Mouse (Mus musculus): ENCODE measurements around the gene Gm128.

The Gm128 gene

DNA sequence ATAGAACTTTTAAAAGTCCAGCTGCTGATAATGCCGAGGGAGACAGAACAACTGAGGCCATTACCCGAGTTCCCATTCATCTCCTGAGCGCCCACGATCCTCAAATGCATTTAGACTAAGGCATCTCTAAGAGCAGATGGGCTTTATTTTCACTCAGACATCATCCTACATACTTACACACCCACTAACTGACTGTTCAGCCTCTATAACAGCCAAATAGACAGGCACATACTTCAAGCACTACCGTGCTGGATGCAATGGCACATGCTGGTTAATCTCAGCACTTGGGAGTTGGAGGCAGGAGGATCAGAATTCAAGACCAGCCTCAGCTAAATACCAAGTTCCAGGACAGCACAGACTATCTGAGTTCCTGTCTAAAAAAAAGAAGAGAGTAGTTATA lies 28.4 kb upstream of the Gm128 start:
- peak in 1 of 2 experiments; percentile 53 for DNase-seq (ENCODE audit: low spot score in 2 of 2)

DNA sequence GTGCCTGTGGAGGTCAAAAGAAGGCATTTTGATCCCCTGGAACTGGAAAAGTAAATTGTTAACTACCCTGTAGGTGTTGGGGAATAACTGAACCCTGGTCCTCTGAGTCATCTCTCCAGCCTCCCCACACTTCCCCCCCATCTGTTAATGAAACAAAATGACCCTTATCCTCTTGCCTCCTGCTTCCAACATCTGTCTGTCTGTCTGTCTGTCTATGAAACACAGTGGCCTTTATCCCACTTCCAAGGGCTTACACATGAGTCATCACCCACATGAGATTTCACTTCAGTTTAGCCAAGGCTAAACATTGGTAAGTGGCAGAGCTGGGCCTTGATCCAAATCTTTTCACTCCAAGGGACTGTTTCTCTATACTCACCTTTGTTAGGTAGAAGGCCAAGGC lies 26.5 kb upstream of the Gm128 start:
- DNase-seq (ENCODE audit: low spot score in 2 of 2), result no peak

DNA sequence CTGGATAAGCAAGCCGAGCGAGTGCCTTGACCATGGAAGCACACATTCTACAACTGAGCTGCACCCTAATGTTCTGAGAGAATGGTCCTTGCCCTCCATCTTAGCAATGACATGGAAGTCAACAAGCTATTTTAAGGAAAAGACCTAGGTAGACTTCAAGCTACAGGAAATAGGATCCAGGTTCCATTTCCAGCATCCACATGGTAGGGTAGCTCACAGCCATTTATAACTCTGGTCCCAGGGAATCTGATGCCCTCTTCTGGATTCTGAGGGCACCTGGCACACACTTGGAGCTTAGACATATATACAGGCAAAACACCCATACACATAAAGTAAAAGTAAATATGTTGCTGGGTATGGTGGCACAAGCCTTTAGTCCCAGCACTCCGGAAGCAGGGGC lies 24.7 kb upstream of the Gm128 start:
- DNase-seq (ENCODE audit: low spot score in 2 of 2), result no peak

DNA sequence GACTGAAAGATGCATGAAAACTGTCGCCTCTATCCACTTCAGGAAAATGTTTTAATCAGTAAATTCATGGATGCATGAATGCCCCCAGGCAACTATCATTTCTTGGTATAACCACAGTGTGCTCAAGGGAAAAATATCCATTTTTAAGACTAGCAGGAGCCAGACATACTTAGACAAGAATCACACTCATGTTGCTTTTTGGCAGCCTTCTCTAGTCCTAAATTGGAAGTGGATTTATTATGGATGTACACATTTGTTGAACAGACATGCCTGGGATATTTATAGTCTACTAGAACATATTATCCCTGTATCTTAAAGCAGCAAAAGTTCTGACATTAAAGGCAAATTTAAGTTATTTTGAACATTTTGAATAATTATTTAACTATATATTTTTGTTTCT lies 23.3 kb upstream of the Gm128 start:
- DNase-seq (ENCODE audit: low spot score in 2 of 2), result no peak

DNA sequence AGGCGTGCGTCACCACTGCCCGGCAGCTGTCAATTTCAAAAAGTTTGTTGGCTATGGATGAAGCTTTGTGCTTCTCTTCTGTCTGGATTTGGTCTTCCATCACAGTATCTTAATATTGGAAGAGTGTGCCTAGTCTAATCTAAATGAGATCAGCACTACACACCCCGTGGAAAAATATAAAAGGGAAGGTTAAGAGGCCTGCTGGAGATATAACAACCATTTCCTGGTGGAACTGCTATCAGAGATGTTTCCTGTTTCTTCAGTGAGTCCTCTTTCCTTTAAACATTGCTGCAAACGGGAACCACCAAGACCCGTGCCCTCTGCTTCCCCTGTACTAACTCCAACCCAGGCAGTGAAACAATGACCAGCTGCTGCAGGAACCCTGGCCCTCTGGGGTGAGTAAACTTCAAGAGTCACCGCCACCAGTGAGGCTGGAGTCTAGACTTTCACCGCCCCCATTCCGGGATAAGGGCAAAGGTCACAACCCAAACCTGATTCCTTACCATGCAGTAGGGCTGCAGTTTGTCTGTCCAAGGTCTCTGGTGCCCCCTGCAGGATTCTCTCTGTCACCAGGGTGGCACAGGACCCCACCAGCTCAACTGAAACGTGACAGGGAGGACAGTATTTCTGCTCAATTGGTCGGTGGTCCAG lies 21.8 kb upstream of the Gm128 start:
- peak; percentile 63 to 79 for DNase-seq (ENCODE audit: low spot score in 2 of 2)

DNA sequence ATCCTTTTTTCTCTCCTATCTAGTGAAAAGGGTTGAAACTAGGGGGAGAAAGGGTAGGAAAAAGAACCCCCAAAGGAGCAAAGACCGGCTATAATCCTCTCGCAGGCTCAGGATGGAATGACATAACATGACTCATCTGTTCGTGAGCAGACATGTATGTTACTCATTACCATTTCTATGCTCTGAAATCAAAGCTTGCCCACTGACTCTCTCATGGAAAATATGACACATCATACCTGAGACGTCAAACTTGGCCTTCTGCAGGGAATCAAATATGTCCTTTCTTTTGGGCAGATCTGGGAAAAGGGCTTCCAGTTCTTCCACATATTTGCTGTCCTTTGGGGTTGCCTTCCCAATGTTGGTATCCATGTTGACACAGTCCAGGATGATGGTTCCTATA lies 20.6 kb upstream of the Gm128 start:
- no peak for DNase-seq (ENCODE audit: low spot score in 2 of 2)

DNA sequence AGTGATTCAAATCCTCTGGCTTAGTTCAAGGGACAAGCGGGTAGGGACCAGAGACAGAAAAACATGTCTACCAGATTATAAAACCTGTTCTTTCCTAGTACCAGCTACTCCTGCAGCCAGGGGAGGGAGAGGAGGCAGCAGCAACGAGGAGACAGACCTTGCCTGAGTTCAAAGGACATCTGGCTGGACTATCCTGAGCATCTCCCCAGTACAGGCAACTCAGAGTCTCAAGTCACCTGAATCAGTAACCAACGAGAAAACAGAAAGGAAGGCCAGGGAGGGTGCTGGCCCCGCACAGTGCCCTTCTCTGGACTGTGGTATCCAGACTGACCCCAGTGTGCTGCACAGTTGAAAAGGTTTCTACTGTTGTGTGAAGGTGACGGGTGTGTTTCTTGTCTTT lies 15.5 kb upstream of the Gm128 start:
- no peak for DNase-seq (ENCODE audit: low spot score in 2 of 2)

DNA sequence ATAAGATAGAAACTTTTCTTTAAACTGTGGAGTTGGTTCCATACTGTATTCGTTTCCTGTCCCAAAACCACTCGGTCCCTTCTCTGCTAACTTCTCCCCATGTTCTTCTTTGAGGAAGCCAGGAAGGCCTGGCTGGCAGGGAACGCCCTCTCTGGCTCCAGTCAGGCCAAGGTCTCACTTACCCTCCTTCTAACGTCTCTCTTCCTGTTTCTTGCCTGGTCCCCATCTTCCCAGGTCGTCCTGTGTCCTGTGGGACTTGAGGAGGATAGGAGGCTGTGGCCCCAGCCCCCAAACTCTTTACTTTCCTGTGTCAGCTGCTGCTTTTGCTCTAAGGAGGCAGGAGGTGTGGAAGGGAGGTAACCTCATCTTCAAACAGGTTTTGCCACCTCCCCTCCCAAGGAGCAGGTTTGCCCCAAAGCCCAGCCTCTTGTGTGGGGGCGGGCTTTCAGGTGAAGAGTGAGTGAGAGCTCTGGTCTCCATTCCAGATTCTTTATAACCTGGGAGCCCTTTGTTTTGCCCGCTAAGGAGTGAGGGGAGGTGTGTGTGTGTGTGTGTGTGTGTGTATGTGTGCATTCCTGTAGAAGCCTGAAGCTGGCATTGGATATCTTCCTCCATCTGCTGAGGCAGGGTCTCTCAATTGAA lies 9.5 kb upstream of the Gm128 start, which contains the start of gene Bnipl:
Gene Bnipl, minus strand, starts transcription at position 411 of the 642 bp plus-strand sequence.
- no peak for DNase-seq (ENCODE audit: low spot score in 2 of 2)

DNA sequence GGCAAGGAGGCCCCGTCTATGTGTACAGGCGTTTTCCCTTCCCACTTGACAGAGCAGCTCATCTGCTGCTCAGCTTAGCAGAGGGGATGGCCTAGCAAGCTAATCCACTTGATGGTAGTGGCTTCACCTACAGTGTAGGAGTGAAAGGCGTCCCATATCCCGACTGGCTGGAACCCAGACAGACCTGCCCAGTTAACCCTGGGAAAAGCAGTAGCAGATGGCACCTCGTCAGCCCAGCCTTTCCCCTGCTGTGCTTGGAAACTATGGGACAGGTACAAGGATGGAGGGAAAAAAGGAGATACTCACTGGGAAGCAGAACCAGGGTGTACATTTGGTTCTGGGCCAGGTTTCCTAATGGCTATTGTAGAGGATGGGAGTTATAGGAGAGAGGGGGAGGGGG lies 9.0 kb upstream of the Gm128 start:
- DNase-seq (ENCODE audit: low spot score in 2 of 2), result no peak

DNA sequence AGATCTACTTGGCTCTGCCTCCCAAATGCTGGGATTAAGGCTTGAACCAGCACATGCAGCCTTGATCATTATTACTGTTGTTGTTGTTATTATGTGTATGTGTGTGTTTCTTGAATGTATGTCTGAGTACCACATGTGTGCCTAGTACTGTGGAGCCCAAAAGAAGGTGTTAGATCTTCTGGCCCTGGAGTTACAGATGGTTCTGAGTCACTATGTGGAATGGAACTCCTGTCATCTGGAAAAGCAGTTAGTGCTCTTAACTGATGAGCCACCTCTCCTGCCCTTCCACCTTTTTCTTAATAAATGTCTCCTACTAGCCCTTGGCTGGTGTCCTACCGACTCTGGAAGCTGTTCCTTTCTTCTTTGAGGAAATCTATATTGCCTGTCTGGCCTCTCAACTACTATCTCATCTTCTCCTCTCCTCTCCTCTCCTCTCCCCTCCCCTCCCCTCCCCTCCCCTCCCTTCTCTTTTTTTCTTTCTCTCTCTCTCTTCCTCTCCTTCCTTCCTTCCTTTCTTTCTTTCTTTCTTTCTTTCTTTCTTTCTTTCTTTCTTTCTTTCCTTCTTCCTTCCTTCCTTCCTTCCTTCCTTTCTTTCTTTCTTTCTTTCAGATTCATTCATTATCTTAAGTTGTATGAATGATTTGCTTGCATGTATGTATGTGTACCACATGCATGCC lies 6.4 kb upstream of the Gm128 start:
- DNase-seq (ENCODE audit: low spot score in 2 of 2), result no peak

DNA sequence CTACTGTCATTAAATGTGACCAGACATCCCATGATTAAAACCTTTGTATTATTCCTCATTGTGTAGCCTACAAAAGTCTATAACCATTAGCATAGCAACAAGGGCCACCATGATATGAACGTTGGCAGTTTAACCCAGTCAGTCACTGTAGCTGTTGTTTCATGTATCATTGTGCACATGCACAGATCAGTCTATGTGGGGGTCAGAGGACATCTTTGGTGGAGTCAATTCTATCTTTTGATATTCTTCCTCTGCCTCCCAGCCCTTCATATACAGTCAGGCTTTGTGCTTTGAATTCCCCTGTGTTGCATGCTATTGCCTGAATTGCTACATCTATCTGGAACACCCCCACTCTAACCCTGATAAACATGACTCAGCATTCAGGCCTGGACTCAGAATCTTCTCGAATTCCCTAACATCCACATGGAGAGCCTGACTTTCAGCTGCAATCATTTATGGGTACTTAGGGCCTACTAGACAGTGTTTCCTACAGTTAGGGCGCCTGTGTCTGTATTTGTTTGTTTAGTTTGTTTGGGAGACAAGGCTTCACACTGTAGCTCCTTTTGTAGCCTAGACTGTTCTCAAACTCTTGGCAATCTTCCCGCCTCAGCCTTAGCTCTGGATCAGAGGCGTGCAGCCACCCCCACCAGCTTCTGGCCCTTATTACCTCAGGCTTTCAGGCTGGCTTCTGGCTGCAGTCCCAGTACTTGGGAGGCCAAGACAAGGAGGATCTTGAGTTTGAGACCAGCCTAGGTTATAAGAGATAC lies 5.2 kb upstream of the Gm128 start:
- DNase-seq (ENCODE audit: low spot score in 2 of 2), result peak; percentile 80

DNA sequence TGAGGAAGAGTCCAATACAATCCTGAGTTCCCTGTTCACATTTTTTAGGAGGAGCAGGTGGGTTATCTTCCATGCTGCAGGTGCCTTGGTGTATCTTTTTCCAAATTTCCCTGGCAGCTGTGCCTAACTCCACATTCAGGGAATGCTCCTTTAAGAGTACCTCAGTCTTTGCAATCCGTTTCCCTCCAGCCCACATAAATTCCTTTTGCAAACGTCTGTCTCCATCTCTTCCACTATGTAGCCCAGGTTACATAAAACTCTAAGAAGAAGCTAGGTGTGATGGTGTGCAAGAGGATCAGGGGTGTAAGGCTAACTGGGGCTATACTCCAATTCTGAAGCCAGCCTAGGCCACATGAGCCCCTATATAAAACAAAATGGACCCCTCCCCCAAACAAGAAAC lies 1.7 kb upstream of the Gm128 start:
- no peak for DNase-seq (ENCODE audit: low spot score in 2 of 2)

DNA sequence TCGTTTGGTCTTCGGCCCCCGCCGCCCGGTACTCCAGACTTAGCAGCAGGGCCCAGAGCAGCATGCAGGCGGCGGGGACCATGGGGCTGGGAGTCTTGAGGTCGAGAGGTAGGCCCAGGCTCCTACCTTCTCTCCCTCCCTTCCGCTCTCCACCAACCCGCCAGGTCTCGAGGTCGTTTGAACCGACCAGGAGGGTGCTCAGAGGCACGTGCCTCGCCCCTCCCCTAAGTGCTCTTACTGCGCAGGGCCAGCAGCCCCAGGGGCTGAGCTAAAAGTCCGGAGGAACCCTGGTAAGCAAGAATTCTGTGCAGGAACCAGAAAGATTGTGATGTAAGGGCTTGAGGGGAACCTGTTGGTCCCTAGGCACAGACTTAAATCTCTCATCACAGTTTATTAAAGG lies 498 bp downstream of the Gm128 start:
- no peak for DNase-seq (ENCODE audit: low spot score in 2 of 2)

DNA sequence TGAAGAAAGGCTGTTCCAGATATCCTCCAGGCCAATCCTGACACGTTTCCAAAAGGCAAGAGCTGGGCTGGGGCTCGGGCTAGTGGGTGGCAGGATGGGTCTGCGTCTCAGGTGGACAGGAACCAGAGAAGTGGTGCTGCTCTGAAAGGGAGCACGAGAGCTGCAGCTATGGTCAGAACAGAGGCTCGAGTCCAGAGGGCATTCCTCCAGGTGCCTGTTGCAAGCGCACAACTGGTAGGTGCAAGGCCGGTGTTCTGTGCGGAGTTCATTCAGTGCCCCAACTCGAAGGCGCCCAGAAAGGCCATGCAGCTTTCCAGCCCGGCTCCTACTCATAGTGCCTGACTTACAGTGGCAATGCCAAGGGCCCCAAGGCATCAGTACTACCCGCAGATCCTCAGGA lies 1.4 kb downstream of the Gm128 start:
- no peak for DNase-seq (ENCODE audit: low spot score in 2 of 2)

DNA sequence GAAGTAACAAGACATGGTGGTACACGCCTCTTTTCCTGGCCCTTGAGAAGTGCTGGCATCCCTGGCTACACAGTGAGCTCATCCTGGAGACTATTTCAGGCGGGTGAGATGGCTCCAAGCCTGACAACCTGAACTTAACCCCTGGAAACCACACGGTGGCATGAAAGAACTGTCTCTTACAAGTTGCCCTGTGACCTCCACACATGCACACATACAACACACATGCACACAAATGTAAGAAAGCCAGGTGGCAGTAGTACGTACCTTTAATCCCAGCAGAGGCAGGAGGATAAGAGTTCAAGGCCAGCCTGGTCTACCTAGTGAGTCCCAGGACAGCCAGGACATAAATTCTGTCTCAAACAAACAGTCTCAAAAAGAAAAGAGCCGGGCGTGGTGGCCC lies 2.4 kb downstream of the Gm128 start:
- no peak for DNase-seq (ENCODE audit: low spot score in 2 of 2)

DNA sequence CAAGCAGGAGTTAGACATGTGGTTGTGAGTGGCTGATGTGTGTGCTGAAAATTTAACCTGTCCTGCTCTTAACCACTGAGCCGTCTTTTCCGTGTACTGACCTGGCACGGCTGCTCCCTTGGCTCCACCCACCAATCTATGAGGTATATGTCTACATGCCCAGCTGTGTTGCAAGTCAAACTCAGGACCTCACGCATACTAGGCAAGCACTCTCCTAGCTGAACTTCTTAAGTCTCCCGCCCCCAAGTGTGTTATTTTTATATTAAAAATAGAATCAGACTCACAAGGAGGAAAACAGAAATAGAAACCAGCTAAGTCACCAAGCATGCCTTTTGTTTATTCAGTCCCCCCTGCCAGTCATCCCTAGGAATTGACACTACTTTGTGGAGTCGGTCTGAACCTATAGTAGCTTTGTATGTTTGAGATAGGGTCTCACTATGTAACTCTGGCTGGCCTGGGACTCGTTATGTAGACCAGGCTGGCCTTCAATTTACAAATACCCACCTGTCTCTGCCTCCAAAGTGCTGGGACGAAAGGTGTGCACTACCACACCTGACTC lies 3.8 kb downstream of the Gm128 start:
- DNase-seq (ENCODE audit: low spot score in 2 of 2), result no peak

DNA sequence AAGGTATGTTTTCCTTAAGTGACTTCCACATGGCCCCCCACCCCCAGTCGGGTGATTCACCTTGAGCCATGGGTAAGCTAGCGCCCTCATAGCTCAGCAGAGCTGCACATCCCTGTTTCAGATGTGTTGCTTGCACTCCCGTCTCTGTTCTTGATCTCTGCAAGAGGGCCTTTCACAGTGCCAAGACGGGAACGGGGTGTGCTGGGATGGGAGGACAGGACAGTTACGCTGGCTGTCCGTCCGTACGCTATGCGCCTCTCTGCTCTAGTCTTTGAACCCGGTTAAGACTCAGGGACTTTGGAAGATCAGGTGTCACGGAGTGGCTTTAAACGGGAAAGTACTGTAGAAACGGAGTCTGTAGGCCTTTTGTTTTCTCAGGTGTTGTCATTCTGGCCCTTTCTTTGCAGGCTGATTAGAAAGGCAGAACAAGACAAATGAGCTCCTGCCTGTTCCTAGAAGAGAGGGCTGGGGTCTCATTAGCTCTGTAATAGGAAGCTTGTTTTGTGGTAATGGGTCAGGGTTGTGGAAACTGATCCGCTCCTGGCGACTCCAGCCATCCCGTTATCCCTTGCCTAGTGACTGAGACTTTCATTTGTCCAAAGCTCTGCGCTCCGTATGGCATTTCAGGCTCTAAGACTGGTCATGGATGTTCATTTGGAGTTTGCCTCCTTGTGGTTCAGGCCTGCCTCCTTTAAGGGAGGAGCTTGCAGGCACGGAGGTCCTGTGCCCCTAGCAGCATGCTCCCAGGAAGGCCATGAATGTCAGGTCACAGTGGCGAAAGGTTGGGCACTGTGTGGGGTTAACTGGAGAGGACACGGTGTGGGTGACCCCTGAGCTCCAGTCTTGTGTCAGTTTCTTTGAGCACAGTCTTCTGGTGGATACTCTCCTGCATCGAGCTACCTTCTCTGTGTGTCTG lies 5.8 kb downstream of the Gm128 start:
- no peak for DNase-seq (ENCODE audit: low spot score in 2 of 2)

DNA sequence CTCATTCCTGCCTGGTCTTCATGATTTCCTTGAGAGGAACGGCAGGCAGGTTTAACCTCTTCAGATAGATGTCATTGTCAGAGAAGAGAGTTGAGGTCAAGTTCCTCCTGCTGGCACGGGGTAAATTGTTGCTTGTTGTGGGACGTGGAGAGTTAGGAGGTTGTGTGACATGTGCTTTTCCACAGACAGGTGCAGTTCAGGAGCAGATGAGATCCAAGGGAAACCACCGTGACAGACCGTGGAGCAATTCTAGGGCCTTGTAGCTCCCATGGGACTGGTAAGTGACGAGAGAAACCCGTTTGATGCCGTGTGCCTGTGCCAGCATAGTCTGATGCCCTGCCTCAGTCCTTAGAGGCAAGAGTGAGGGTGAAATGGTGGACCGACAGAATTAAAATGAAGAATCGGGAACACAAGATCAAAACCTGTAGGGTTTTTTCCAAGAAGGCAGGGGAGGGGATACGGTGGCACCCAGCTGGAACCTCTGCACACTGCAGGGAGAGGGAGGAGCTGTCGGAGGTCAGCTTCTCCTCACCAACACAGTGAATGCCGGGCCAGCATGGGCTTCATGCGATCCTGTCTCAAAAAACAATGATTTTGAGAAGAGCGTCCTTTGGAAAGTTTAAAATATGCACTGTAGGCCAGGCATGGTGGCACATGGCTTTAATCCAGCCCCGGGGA lies 8.0 kb downstream of the Gm128 start:
- no peak for DNase-seq (ENCODE audit: low spot score in 2 of 2)

DNA sequence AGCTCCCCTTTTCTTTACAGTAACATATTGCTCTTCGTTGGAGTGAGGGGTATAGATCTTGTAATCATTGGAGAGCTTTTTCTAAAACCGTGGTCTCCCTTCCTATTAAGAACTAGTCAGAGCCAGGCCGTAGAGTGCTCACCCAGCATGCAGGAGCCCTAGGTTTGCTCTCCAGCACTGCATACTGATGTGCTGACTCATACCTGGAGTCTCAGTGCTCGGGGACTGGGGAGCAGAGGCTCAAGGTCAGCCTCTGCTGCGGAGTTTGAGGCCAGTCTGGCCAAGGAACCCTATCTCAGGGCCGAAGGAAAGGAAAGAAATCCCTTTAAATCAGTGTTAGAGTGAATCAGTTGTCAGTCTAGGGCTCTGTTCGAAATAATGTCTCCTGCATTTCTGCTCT lies 8.6 kb downstream of the Gm128 start:
- DNase-seq (ENCODE audit: low spot score in 2 of 2), result no peak
